ENCODE assay signal across 32 mouse cellular contexts in genomic region chr10:4590956-4591355, GRCm38 (mm10). TPM values are rescaled to one million over a fixed set of nuclear protein-coding genes. Genes with fewer than 3 reads are reported as not detected.
"Had no signal": no experiment of that assay in that cellular context is flagged by ENCODE, and none has a peak within 500 bp of the region (broad histone marks: within the 10 kb centered on the region; RNA-seq: fewer than 3 reads in every experiment).

No protein-coding gene starts in this region.

- ATAC-seq: liver, embryonic 12.5 days; liver, postnatal 0 days; lung, postnatal 0 days; midbrain, embryonic 13.5 days; midbrain, embryonic 15.5 days; midbrain, embryonic 16.5 days had no signal

- H3K4me3 ChIP-seq: left cerebral cortex, adult 2 months; limb, embryonic 10.5 days; limb, embryonic 12.5 days; limb, embryonic 13.5 days; limb, embryonic 15.5 days; liver, embryonic 12.5 days; liver, embryonic 13.5 days; liver, embryonic 15.5 days; lung, embryonic 15.5 days; megakaryocyte, embryonic 14.5 days; midbrain, embryonic 10.5 days; midbrain, embryonic 12.5 days; midbrain, embryonic 13.5 days; midbrain, embryonic 15.5 days; myocyte; neural tube, embryonic 12.5 days had no signal

- H3K4me1 ChIP-seq: limb, embryonic 10.5 days; limb, embryonic 12.5 days; limb, embryonic 13.5 days; limb, embryonic 15.5 days; liver, embryonic 12.5 days; liver, embryonic 13.5 days; liver, embryonic 15.5 days; lung, embryonic 15.5 days; megakaryocyte, embryonic 14.5 days; midbrain, embryonic 10.5 days; midbrain, embryonic 12.5 days; midbrain, embryonic 13.5 days; midbrain, embryonic 15.5 days; neural tube, embryonic 12.5 days had no signal

- H3K4me2 ChIP-seq: limb, embryonic 12.5 days; limb, embryonic 13.5 days; limb, embryonic 15.5 days; liver, embryonic 12.5 days; liver, embryonic 13.5 days; liver, embryonic 15.5 days; lung, embryonic 14.5 days; lung, embryonic 15.5 days; midbrain, embryonic 11.5 days; midbrain, embryonic 12.5 days; midbrain, embryonic 13.5 days; midbrain, embryonic 15.5 days; neural tube, embryonic 12.5 days had no signal

- H3K36me3 ChIP-seq: limb, embryonic 10.5 days; limb, embryonic 12.5 days; limb, embryonic 13.5 days; limb, embryonic 15.5 days; liver, embryonic 12.5 days; liver, embryonic 13.5 days; liver, embryonic 15.5 days; lung, embryonic 15.5 days; midbrain, embryonic 10.5 days; midbrain, embryonic 12.5 days; midbrain, embryonic 13.5 days; midbrain, embryonic 15.5 days; neural tube, embryonic 12.5 days had no signal

- H3K9ac ChIP-seq: limb, embryonic 12.5 days; limb, embryonic 13.5 days; limb, embryonic 15.5 days; liver, embryonic 12.5 days; liver, embryonic 13.5 days; liver, embryonic 14.5 days; liver, embryonic 15.5 days; liver, postnatal 0 days; lung, embryonic 14.5 days; lung, embryonic 15.5 days; midbrain, embryonic 12.5 days; midbrain, embryonic 13.5 days; midbrain, embryonic 15.5 days; neural tube, embryonic 12.5 days had no signal

- H3K27ac ChIP-seq: left cerebral cortex, adult 2 months; limb, embryonic 10.5 days; limb, embryonic 12.5 days; limb, embryonic 13.5 days; limb, embryonic 15.5 days; liver, embryonic 12.5 days; liver, embryonic 13.5 days; liver, embryonic 14.5 days; liver, embryonic 15.5 days; lung, embryonic 15.5 days; macrophage; midbrain, embryonic 10.5 days; midbrain, embryonic 12.5 days; midbrain, embryonic 13.5 days; midbrain, embryonic 15.5 days; neural tube, embryonic 12.5 days had no signal

- H3K27me3 ChIP-seq: limb, embryonic 12.5 days; limb, embryonic 13.5 days; limb, embryonic 15.5 days; liver, embryonic 12.5 days; liver, embryonic 13.5 days; liver, embryonic 15.5 days; lung, embryonic 15.5 days; megakaryocyte, embryonic 14.5 days; midbrain, embryonic 12.5 days; midbrain, embryonic 13.5 days; midbrain, embryonic 15.5 days; neural tube, embryonic 12.5 days had no signal

- H3K9me3 ChIP-seq: limb, embryonic 10.5 days; limb, embryonic 12.5 days; limb, embryonic 13.5 days; limb, embryonic 15.5 days; liver, embryonic 12.5 days; liver, embryonic 13.5 days; liver, embryonic 15.5 days; lung, embryonic 15.5 days; midbrain, embryonic 10.5 days; midbrain, embryonic 12.5 days; midbrain, embryonic 13.5 days; midbrain, embryonic 15.5 days; neural tube, embryonic 12.5 days had no signal

- DNase-seq: left cerebral cortex, postnatal 4 days; liver; liver, embryonic 13.5 days; liver, postnatal 0 days; lung, adult 18-20 months; lung, adult 2 months; lung, embryonic 14.5 days; lung, postnatal 10 days; lung, postnatal 14 days; lung, postnatal 36 days; lung, postnatal 4 days; midbrain, embryonic 14.5 days had no signal

RNA-seq across cellular contexts. Expression of gene Esr1, which starts 20.4 kb away (rescaled TPM):
- polyA plus RNA-seq: midbrain, embryonic 10.5 days had no signal
